Mouse (Mus musculus) gonadal fat pad, adult 2 months (tissue): Measurements from ENCODE around the gene Fbxo42. TPM values are rescaled to one million over a fixed set of nuclear protein-coding genes. Genes with fewer than 3 reads are reported as not detected.

Source experiments
- DNase-seq: peaks from one replicate; pipeline ENCODE4 v3.0.0-alpha.2; 2012; ENCODE audit warnings: low read depth
- polyA plus RNA-seq: library from polyadenylated mRNA; depleted of rRNA; stranded (reverse); fragments of >200 nt; gene quantifications from 2 replicates; pipeline ENCODE4 v1.2.3, GENCODE M21; 2012; rRNA removed

Gene Fbxo42
- 12.5 and 14.5 TPM in 2 replicates for polyA plus RNA-seq

GRCm38 (mm10) chr4:141147112-141148008 is at the start of gene Fbxo42:
Gene Fbxo42, plus strand, starts transcription at chr4:141147913.
- DNase-seq: no peak

DNA sequence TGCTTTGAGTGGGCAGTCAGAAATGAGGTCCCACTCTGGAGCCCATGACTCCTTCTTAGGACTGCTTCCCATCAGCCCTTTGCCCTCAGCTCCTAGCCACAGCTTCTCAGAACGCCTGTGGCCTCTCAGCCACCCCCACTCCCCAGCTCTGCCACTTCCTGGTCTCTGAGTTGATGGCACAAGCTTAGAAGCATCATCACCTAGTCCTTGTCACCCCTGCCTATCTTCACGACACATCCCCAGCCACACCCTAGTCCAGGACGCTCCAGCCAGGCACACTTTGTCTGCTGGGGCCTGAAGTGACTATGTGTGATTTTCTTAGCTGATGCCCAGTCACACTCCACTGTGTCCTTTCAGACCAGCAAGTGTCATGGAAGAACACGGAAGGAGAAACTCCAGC is 48.8 kb upstream of the Fbxo42 start:
- DNase-seq: no peak

GRCm38 (mm10) chr4:141099956-141100355 is 47.8 kb upstream of the Fbxo42 start:
- no peak for DNase-seq

- DNase-seq: no peak
Observed at GRCm38 (mm10) chr4:141101291-141101690, 46.4 kb upstream of the Fbxo42 start.

DNA sequence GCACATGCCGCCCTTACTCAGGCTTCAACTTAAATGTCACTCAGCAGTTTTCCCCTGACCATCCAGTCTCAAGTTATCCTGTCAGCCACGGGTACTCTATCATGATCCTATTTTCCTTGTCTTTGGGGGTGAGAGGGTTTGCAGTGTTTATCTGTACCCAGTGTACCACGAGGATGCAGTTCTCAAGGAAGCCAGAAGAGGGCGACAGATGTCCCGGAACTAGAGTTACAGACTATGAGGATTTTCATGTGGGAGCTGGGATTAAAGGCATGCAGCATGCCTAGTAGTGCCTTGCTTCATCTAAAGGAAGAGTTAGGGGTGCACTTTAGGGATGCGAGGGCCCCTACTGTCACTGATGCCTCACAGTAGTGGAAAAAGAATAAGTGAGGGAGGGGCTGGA is 45.9 kb upstream of the Fbxo42 start:
- no peak for DNase-seq

GRCm38 (mm10) chr4:141106526-141107183 is 41.1 kb upstream of the Fbxo42 start:
- no peak for DNase-seq

- peak; percentile 23 for DNase-seq
Observed at GRCm38 (mm10) chr4:141108196-141108732, 39.4 kb upstream of the Fbxo42 start.

DNA sequence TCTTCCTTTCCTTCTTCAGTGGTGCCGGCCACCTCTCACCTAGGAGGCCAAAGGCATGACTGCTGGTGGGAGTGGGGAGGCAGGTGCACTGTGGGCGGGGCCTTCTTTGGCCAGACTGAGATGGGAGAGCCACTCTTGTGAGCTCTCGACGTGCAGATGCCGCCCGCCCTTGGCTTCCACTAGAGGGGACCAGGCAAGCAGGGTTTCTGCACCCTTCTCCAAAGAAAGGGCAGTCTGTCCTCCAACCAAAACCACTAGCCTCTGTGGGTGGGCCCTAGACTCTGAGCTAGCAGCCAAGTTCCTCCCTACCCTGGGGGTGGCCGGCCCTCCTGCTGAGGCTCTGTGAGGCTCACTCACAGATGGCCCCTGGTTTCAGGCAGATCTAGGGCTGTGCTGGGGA is 33.9 kb upstream of the Fbxo42 start:
- no peak for DNase-seq

DNA sequence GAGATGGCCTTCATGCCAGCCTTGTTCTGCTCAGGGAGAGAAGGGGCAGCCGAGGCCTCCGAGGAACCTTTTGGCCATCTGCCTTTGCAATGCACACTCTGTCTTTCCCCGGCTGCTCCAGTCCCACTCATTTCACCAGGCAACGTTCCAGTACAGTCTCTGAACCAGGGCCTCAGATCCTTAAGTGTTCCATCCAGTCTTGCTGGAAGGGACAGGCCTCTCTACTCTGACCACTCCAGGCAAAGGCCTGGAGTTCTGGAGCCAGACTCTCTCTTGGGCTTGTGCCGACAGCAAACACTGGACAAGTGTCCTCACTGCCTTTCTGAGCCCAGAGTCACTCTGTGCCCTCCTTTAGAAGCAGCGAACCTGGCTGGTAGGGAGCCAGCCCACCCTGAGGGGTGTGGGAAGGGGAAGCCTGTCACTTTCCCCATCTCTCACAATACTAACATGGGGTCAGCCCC is 33.2 kb upstream of the Fbxo42 start:
- DNase-seq: no peak

DNA sequence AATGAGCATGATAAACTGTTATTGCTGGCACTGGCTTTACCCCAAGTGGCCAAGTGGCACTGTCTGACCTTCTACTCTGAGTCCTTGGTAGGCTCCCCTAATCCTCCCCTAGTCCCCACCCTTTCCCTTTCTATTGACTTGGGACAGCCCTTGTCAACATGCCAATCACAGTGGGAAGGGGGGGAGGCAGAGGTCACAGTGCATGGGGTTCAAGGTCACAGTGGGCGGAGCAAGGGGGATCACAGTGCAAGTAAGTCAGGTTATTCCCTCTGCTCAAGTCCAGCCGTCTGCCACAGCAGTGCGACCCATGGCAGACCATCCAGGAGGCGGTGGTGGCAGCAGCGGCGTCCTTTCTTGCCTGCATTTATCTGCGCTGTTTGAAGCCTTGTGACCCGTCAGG is 32.3 kb upstream of the Fbxo42 start:
- DNase-seq: no peak

DNA sequence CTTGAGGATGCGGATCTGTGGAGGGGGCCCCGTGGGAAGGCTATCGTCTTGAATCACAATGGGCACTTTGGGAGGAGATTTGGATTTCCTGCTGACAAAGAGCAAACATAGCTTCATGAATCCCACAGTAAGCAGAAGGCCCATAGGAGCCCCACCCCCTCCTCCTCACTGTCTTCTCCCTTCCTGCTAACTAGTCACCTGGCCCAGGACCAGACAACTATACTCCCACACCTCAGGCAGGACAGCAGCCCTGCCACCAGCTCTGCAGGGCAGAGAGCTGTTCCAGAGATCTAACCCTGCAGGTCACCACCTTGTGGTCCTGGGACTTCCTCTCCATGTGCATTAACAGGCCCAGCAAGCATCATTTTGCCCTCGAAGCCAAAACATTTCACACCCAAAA is 29.0 kb upstream of the Fbxo42 start:
- DNase-seq: no peak

GRCm38 (mm10) chr4:141120700-141121099 is 27.0 kb upstream of the Fbxo42 start:
- DNase-seq: no peak

GRCm38 (mm10) chr4:141122663-141123062 is 25.1 kb upstream of the Fbxo42 start:
- DNase-seq: no peak

- DNase-seq: no peak
Observed at GRCm38 (mm10) chr4:141123065-141123464, 24.6 kb upstream of the Fbxo42 start.

DNA sequence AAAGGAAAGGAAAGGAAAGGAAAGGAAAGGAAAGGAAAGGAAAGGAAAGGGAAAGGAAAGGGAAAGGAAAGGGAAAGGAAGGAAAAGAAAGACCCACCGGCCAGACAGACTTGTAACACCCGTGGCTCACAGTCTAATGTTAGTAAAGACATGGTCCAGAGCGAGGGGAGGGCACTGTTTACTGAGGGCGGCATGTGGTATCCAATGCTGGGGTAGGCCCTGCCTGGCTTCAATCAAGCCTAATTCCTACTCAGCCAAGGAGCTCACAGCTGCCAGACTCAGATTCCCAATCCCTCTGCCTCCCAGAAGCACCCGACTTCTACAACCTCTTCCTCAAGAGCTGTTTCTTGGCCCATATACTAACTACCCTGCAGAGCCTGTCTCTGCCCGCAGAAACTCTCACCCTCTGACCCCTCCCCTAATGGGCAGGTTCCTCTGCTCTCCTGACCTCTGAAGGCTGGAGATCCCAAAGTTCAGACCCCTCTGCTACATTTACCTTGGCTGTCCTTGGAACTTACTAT is 18.5 kb upstream of the Fbxo42 start:
- no peak for DNase-seq

- DNase-seq: no peak
Observed at GRCm38 (mm10) chr4:141130704-141131342, 16.9 kb upstream of the Fbxo42 start.

- DNase-seq: no peak
Observed at GRCm38 (mm10) chr4:141131531-141132061, 16.1 kb upstream of the Fbxo42 start.

GRCm38 (mm10) chr4:141132191-141132590 is 15.5 kb upstream of the Fbxo42 start:
- DNase-seq: no peak

GRCm38 (mm10) chr4:141133227-141133626 is 14.5 kb upstream of the Fbxo42 start:
- no peak for DNase-seq

DNA sequence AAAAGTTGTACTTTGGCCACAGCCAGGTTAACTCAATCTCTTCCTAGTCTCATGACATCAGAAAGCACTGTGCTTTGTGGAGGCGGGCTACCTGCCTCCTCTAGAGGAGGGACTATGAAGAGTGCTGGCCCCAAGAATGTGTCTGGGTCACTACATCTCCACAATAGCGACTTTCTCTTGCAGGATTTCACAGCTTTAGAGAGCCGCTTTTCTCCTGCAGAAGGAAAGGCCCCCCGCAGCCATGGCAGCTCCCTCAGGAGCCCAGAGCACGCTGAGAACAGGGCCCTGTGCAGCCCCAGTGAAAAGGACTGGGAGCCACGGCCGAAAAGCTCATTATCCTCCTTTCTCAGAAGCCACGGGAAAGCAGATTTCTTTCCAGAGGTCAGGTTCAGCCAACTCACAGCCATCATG is 13.7 kb upstream of the Fbxo42 start:
- DNase-seq: no peak

GRCm38 (mm10) chr4:141134751-141135530 is 12.8 kb upstream of the Fbxo42 start:
- DNase-seq: no peak
